Mouse (Mus musculus) erythroblast, embryonic 14.5 days (primary cell): ENCODE measurements around the gene Mn1.

Experiments
- GATA1 ChIP-seq: IDR thresholded peaks from 2 replicates; pipeline ENCODE4 v1.6.1; 2012; ENCODE audit warnings: low read length, inconsistent platforms, mixed read lengths
- TAL1 ChIP-seq: IDR thresholded peaks from 3 replicates; pipeline ENCODE4 v1.6.1; 2012; ENCODE audit warnings: low read length, inconsistent platforms, mixed read lengths

GRCm38 (mm10) chr5:111414770-111415249 lies 2.4 kb upstream of the Mn1 start:
- TF ChIP-seq TAL1 (no peak), GATA1 (no peak)
